Mouse (Mus musculus): ENCODE data around the gene Nrip3. TPM values are rescaled to one million over a fixed set of nuclear protein-coding genes. Genes with fewer than 3 reads are reported as not detected.

Nrip3 gene
- total and polyA plus RNA-seq, 2 experiments = not detected

DNA sequence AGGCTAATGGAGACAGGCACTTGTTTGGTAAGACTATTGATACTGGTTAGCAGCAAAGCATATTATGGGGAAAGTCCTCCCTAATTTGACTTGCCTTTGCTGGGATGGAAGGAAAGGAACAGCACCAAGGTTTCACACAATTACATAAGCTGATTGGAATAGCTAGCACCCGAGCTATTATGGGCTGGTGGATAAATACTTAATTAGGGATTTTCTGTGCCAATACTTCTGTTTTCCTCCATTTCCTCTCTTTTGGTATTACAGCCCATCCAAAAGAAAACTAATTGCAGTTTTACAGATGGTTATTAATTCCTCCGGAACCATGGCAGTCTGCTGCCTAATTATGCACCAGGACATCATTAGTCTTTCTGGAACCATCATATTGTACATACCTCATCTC is 17.8 kb downstream of the Nrip3 start:
- Histone ChIP-seq H3K79me2 (ENCODE audit: control insufficient read depth, insufficient read depth, low read length) (no peaks in the 10 kb centered on the region), H3K36me3 (ENCODE audit: control insufficient read depth, insufficient read depth, low read length) (no peaks in the 10 kb centered on the region), H3K4me3 (ENCODE audit: insufficient read depth, low read depth, low read length) (no peak overlapping the region), H3K4me1 (ENCODE audit: control insufficient read depth, insufficient read depth, low read length) (no peaks in the 10 kb centered on the region), H3K27me3 (ENCODE audit: control insufficient read depth, insufficient read depth, low read length) (no peaks in the 10 kb centered on the region), H3K9ac (ENCODE audit: low read depth, low read length) (no peak overlapping the region), H3K27ac (replicated peaks; ENCODE audit: insufficient read depth, low read depth, low read length) (no peak overlapping the region)
- WGBS = 77% methylated on average over 2 of the region's 2 CpGs
- no peak for DNase-seq (ENCODE audit: extremely low read depth, low read depth, low spot score)
- TF ChIP-seq CTCF (IDR thresholded peaks at IDR 0.05; ENCODE audit: low read depth, low read length) (no peak), POLR2A (IDR thresholded peaks at IDR 0.05; ENCODE audit: extremely low read depth, insufficient read depth, low read length) (no peak)

DNA sequence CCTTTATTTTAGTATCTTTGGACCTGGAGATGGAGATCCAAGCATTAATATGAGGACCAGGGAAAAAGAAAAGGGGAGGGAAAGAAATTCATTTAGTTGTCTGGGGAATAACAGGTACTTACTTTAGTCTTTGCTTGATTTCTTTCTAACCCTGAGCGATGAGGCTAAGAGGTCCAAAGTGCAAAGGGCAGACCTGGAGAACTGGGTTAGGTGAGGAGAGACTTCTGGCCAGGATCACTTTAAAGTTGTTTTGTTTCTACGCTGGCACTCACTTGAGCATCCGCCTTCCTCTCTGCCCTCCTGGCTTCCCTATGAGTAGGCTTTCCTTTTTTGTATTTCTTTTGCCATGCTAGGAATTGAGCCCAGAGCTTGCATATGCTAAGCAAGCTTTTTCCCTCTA is 25.5 kb downstream of the Nrip3 start:
- peaks cover 3% of the 10 kb centered on the region; the same call in 1 of the 2 replicates for H3K4me1 ChIP-seq (ENCODE audit: control insufficient read depth, insufficient read depth, low read length)
- no peaks in the 10 kb centered on the region; the same call in 1 of the 2 replicates for H3K79me2 ChIP-seq (ENCODE audit: control insufficient read depth, insufficient read depth, low read length)
- DNase-seq (ENCODE audit: extremely low read depth, low read depth, low spot score) = peak; percentile 18
- H3K9ac ChIP-seq (ENCODE audit: low read depth, low read length) = no peak overlapping the region
- no peak overlapping the region for H3K27ac ChIP-seq (replicated peaks; ENCODE audit: insufficient read depth, low read depth, low read length)
- no peaks in the 10 kb centered on the region for H3K36me3 ChIP-seq (ENCODE audit: control insufficient read depth, insufficient read depth, low read length)
- WGBS = 80% methylated on average over 3 of the region's 3 CpGs
- H3K4me3 ChIP-seq (ENCODE audit: insufficient read depth, low read depth, low read length) = no peak overlapping the region
- no peaks in the 10 kb centered on the region for H3K27me3 ChIP-seq (ENCODE audit: control insufficient read depth, insufficient read depth, low read length)
- TF ChIP-seq POLR2A (IDR thresholded peaks at IDR 0.05; ENCODE audit: extremely low read depth, insufficient read depth, low read length) (no peak), CTCF (IDR thresholded peaks at IDR 0.05; ENCODE audit: low read depth, low read length) (no peak)

DNA sequence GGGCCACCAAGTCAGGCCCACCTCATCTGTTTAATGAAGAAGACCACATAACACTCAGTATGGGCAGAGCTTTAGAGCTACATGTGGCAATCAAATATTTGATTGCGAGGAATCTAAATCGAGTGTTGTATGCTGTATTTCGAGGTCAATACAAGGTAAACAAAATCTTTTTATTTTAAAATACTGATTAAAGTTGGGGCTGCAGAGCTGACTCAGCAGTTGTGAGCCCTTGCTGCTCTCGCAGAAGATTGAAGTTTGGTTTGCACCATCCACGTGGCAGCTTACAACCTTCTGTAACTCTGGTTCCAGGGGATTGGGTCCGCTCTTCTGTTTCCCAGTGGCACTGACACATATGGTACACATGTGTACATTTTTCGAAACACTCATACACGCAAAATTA is 27.8 kb downstream of the Nrip3 start:
- H3K27me3 ChIP-seq (ENCODE audit: control insufficient read depth, insufficient read depth, low read length) = no peaks in the 10 kb centered on the region
- 84% methylated on average over 8 of the region's 8 CpGs for WGBS

DNA sequence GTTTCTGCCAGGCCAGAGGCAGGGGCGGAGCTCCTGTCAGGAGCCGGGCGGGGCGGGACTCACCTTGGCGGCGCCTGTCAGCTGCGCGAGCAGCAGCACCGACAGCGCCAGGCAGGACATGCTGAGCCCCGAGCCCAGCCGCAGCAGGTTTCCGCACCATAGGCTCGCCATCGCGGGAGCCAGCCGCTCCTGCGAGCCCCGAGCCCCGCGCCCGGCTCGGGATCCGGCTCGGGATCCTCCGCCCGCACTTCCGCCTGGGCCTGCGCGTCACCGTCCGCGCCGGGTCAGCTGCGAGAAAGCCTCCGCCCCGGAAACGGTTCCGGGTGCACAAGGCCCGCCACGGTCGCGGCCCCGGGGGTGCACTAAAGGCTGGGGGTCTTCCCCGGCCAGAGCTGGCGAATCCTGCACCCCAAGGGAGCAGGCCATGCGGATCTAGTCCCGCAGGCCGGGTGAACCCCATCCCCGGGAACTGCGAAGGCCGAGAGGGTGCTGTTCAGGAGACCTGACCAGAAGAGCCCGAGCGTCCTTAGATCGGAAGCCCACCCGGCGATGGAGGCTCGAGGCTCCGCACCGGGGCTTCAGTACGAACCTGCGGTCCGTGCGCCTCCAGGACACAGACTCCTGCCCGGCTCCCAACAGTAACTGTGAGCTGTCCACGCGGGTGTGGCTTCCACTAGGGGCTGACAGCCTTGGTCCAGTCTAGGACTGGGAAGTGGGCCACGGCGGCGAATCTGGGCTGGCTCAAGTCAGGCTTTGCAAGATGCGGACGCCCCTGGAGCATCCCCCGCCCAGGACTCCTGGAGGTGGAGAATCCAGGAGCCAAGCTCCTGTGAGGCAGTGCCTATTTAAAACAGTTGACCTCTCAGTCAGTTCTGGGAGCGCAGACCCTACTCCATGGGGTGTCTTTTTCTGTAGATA is 29.6 kb downstream of the Nrip3 start, which contains the start of gene Tmem9b:
Tmem9b (minus strand) TSS at position 868 of the 918 bp plus-strand sequence.
- H3K27me3 ChIP-seq (ENCODE audit: control insufficient read depth, insufficient read depth, low read length) = no peaks in the 10 kb centered on the region
- H3K4me3 ChIP-seq (ENCODE audit: insufficient read depth, low read depth, low read length) = peak within 1 kb of the TSS; percentile 88
- peak within 1 kb of the TSS; percentile 96 for H3K9ac ChIP-seq (ENCODE audit: low read depth, low read length)
- TF ChIP-seq CTCF (IDR thresholded peaks at IDR 0.05; ENCODE audit: low read depth, low read length) (0 out of 2 replicates have a peak, but pooled peaks have one; percentile 25), POLR2A (IDR thresholded peaks at IDR 0.05; ENCODE audit: extremely low read depth, insufficient read depth, low read length) (0 out of 2 replicates have a peak, but pooled peaks have one; percentile 41)
- H3K79me2 ChIP-seq (ENCODE audit: control insufficient read depth, insufficient read depth, low read length) = no peaks in the 10 kb centered on the region; the same call in 1 of the 2 replicates
- WGBS = 1% methylated on average over 74 of the region's 74 CpGs
- DNase-seq (ENCODE audit: extremely low read depth, low read depth, low spot score) = peak; percentile 49
- H3K4me1 ChIP-seq (ENCODE audit: control insufficient read depth, insufficient read depth, low read length) = peaks cover 7% of the 10 kb centered on the region; the same call in 1 of the 2 replicates
- peaks cover 2% of the 10 kb centered on the region; the same call in 1 of the 2 replicates for H3K36me3 ChIP-seq (ENCODE audit: control insufficient read depth, insufficient read depth, low read length)
- peak within 1 kb of the TSS; percentile 93 for H3K27ac ChIP-seq (replicated peaks; ENCODE audit: insufficient read depth, low read depth, low read length)

More for the DNA sequence above, 27.8 kb downstream of the Nrip3 start:
- no peaks in the 10 kb centered on the region; the same call in 1 of the 2 replicates for H3K79me2 ChIP-seq (ENCODE audit: control insufficient read depth, insufficient read depth, low read length)
- TF ChIP-seq CTCF (IDR thresholded peaks at IDR 0.05; ENCODE audit: low read depth, low read length) (no peak), POLR2A (IDR thresholded peaks at IDR 0.05; ENCODE audit: extremely low read depth, insufficient read depth, low read length) (no peak)
- H3K9ac ChIP-seq (ENCODE audit: low read depth, low read length) = no peak overlapping the region
- H3K27ac ChIP-seq (replicated peaks; ENCODE audit: insufficient read depth, low read depth, low read length) = no peak overlapping the region
- peaks cover 6% of the 10 kb centered on the region; the same call in 1 of the 2 replicates for H3K4me1 ChIP-seq (ENCODE audit: control insufficient read depth, insufficient read depth, low read length)
- DNase-seq (ENCODE audit: extremely low read depth, low read depth, low spot score) = no peak
- peaks cover 2% of the 10 kb centered on the region; the same call in 1 of the 2 replicates for H3K36me3 ChIP-seq (ENCODE audit: control insufficient read depth, insufficient read depth, low read length)
- no peak overlapping the region for H3K4me3 ChIP-seq (ENCODE audit: insufficient read depth, low read depth, low read length)

DNA sequence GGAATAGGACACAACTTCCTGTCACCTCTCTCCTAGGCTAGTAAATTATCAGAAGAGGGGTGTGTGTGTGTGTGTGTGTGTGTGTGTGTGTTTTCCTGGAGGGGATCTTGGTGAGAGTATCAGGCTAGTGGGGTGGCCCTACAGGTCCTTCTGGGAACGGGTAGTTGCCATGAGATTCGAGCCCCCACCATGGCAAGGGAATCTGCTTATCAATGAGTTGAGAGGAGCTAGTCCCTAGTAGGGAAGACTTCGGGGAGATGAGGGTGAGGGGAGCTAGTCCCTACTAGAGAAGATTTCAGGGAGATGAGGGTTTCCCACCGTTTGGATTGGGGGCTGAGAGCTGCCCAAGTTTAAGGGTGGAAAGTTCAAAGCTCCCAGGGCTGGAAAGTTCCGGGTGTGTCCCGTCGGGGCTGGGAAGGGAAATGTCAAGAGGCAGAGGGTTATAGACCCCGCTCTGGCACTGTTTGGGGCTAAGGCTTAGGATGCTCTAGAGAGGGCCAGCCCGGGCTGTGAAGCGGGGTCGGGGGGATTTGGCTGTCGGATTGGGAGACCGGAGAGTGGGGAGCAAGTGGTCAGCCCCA is 30.3 kb downstream of the Nrip3 start:
- H3K9ac ChIP-seq (ENCODE audit: low read depth, low read length) = peak overlapping the region; percentile 96
- no peaks in the 10 kb centered on the region; the same call in 1 of the 2 replicates for H3K79me2 ChIP-seq (ENCODE audit: control insufficient read depth, insufficient read depth, low read length)
- no peak for TF ChIP-seq POLR2A (IDR thresholded peaks at IDR 0.05; ENCODE audit: extremely low read depth, insufficient read depth, low read length)
- TF ChIP-seq CTCF (IDR thresholded peaks at IDR 0.05; ENCODE audit: low read depth, low read length) = no peak
- peak overlapping the region; percentile 93 for H3K27ac ChIP-seq (replicated peaks; ENCODE audit: insufficient read depth, low read depth, low read length)
- H3K4me3 ChIP-seq (ENCODE audit: insufficient read depth, low read depth, low read length) = peak overlapping the region; percentile 88
- H3K27me3 ChIP-seq (ENCODE audit: control insufficient read depth, insufficient read depth, low read length) = no peaks in the 10 kb centered on the region
- no peak for DNase-seq (ENCODE audit: extremely low read depth, low read depth, low spot score)
- peaks cover 2% of the 10 kb centered on the region; the same call in 1 of the 2 replicates for H3K36me3 ChIP-seq (ENCODE audit: control insufficient read depth, insufficient read depth, low read length)
- 3% methylated on average over 13 of the region's 13 CpGs for WGBS
- H3K4me1 ChIP-seq (ENCODE audit: control insufficient read depth, insufficient read depth, low read length) = peaks cover 7% of the 10 kb centered on the region; the same call in 1 of the 2 replicates

Measured in liver, adult 2 months (tissue).